Mouse (Mus musculus) forebrain, postnatal 0 days (tissue): Measurements from ENCODE around the gene Ccsap. TPM values are rescaled to one million over a fixed set of nuclear protein-coding genes. Genes with fewer than 3 reads are reported as not detected.

Source experiments
- ATAC-seq: fragments of 200-750 bp; cut with Nextera tagmentation; 2 replicates; pipeline ENCODE4 v1.8.0; 2017; ENCODE audit warnings: mild to moderate bottlenecking, moderate library complexity
- DNase-seq: peaks from one replicate; pipeline ENCODE4 v3.0.0-alpha.2; 2015
- H3K27ac ChIP-seq: fragments of 300-500 bp; sonication (generic); 2 replicates; pipeline ENCODE4 v1.5.1; 2014; ENCODE audit warnings: low read depth, mild to moderate bottlenecking, antibody characterized with exemption, low read length, moderate library complexity, mixed read lengths
- H3K27me3 ChIP-seq: fragments of 300-500 bp; sonication (generic); 2 replicates; pipeline ENCODE4 v1.6.1; 2014; ENCODE audit warnings: mild to moderate bottlenecking, low read length, mixed read lengths; ENCODE audit not compliant: insufficient read depth
- H3K36me3 ChIP-seq: fragments of 300-500 bp; sonication (generic); 2 replicates; pipeline ENCODE4 v1.6.1; 2014; ENCODE audit warnings: mild to moderate bottlenecking, moderate library complexity; ENCODE audit not compliant: insufficient read depth
- H3K4me1 ChIP-seq: fragments of 300-500 bp; sonication (generic); 2 replicates; pipeline ENCODE4 v1.6.1; 2014; ENCODE audit warnings: antibody characterized with exemption; ENCODE audit not compliant: insufficient read depth
- H3K4me2 ChIP-seq: fragments of 300-500 bp; sonication (generic); 2 replicates; pipeline ENCODE4 v1.6.1; 2014; ENCODE audit warnings: low read depth, mild to moderate bottlenecking, moderate library complexity
- H3K4me3 ChIP-seq: fragments of 300-500 bp; sonication (generic); 2 replicates; pipeline ENCODE4 v1.5.1; 2014; ENCODE audit warnings: low read depth, low read length, mixed read lengths
- H3K9ac ChIP-seq: fragments of 300-500 bp; sonication (generic); 2 replicates; pipeline ENCODE4 v1.6.1; 2014; ENCODE audit warnings: mild to moderate bottlenecking
- H3K9me3 ChIP-seq: fragments of 300-500 bp; sonication (generic); 2 replicates; pipeline ENCODE4 v1.6.1; 2016; ENCODE audit warnings: low read length
- CTCF ChIP-seq: sonication (generic); IDR thresholded peaks from 2 replicates; pipeline ENCODE4 v1.5.1; 2016; ENCODE audit warnings: antibody characterized with exemption, control low read depth, low read depth
- WGBS: fragments of 180-500 bp; shearing (Covaris S2); extraction: QIAGEN DNeasy Blood & Tissue Kit; methylation state at CpG from one replicate; pipeline ENCODE4 v1.1.7; 2014; 5-methylcytosine and 5-hydroxymethylcytosine counted together
- polyA plus RNA-seq: library from polyadenylated mRNA; unstranded; fragments of >200 nt; fragmentation: Nextera tagmentation; extraction: Ambion mirVana; gene quantifications from 2 replicates; pipeline ENCODE4 v1.2.1, GENCODE M21; 2015
- total RNA-seq: library from RNA; depleted of rRNA; stranded (reverse); fragments of >200 nt; gene quantifications from 2 replicates; pipeline ENCODE4 v1.2.3, GENCODE M21; 2014

Gene Ccsap
- total and polyA plus RNA-seq, 2 experiments from 2014 or later, result 10.6 to 21.8 TPM

GRCm38 (mm10) chr8:123842086-123842485 is 17.9 kb downstream of the Ccsap start:
- Histone ChIP-seq H3K9me3 (no peaks in the 10 kb centered on the region), H3K9ac (no peak overlapping the region), H3K27me3 (no peaks in the 10 kb centered on the region), H3K27ac (no peak overlapping the region), H3K4me1 (no peaks in the 10 kb centered on the region), H3K36me3 (peaks cover 14% of the 10 kb centered on the region), H3K4me2 (no peak overlapping the region), H3K4me3 (no peak overlapping the region)
- ATAC-seq (no peak), DNase-seq (no peak)
- TF ChIP-seq CTCF, result no peak
- 85% methylated on average over 12 of the region's 12 CpGs for WGBS

GRCm38 (mm10) chr8:123840578-123841345 is 19.2 kb downstream of the Ccsap start:
- H3K9me3 ChIP-seq, result no peaks in the 10 kb centered on the region
- peaks cover 17% of the 10 kb centered on the region for H3K36me3 ChIP-seq
- no peak for TF ChIP-seq CTCF
- H3K4me1 ChIP-seq, result no peaks in the 10 kb centered on the region
- 87% methylated on average over 15 of the region's 15 CpGs for WGBS
- no peak overlapping the region for H3K4me2 ChIP-seq
- ATAC-seq (no peak), DNase-seq (no peak)
- H3K27me3 ChIP-seq, result no peaks in the 10 kb centered on the region
- no peak overlapping the region for H3K27ac ChIP-seq
- H3K9ac ChIP-seq, result no peak overlapping the region
- no peak overlapping the region for H3K4me3 ChIP-seq

- Histone ChIP-seq H3K9ac (no peak overlapping the region), H3K4me3 (no peak overlapping the region), H3K4me1 (no peaks in the 10 kb centered on the region), H3K4me2 (no peak overlapping the region), H3K9me3 (no peaks in the 10 kb centered on the region), H3K27me3 (no peaks in the 10 kb centered on the region), H3K27ac (no peak overlapping the region), H3K36me3 (peaks cover 36% of the 10 kb centered on the region)
- no peak for TF ChIP-seq CTCF
- WGBS, result 83% methylated on average over 9 of the region's 9 CpGs
- DNase-seq, result no peak
- ATAC-seq, result no peak
These were observed 21.5 kb downstream of the Ccsap start for GRCm38 (mm10) chr8:123838496-123838895.

DNA sequence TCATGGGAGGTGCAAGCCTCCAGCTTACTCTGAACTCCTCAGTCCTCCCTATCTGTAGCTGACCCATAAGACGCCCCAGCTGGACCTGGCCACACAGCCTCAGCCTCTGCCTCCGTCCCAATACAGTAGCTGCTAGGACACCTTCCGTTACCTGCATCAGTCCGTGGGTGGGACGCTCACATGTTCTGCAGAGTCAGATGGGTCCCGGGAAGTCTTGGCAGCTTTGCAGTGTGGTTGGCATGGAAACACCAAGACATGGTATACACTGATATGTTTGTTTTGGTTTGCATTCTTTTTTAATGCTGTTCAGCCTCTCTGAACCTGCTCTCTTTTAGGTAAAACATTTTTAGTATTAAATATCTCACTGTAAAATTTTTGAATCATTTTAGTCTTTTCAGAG is 23.7 kb downstream of the Ccsap start:
- Histone ChIP-seq H3K27me3 (no peaks in the 10 kb centered on the region), H3K4me1 (no peaks in the 10 kb centered on the region), H3K9me3 (no peaks in the 10 kb centered on the region), H3K4me2 (no peak overlapping the region), H3K9ac (no peak overlapping the region), H3K4me3 (no peak overlapping the region), H3K36me3 (peaks cover 45% of the 10 kb centered on the region), H3K27ac (no peak overlapping the region)
- DNase-seq (no peak), ATAC-seq (no peak)
- no peak for TF ChIP-seq CTCF
- WGBS, result 75% methylated on average over 6 of the region's 6 CpGs

DNA sequence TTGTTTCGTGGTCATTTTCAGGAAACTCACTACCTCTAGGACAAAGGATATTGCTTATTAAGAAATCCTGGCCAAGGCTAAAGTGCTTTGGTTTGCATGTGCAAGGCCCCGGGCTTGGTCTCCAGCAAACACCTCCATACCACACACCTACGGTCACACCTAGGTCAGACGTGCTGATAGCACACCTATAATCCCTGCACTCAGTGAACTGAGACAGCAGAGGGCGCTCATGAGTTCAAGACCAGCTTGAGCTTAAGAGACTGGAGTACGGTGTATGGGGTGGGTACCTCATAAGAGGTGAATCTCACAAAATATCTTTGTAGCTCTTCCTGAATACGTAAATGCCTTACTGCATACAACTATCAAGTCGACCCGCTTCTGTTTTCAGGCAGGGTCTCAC is 24.6 kb downstream of the Ccsap start:
- Histone ChIP-seq H3K4me1 (no peaks in the 10 kb centered on the region), H3K36me3 (peaks cover 50% of the 10 kb centered on the region), H3K27me3 (no peaks in the 10 kb centered on the region), H3K27ac (no peak overlapping the region), H3K4me2 (no peak overlapping the region), H3K4me3 (no peak overlapping the region), H3K9ac (no peak overlapping the region), H3K9me3 (no peaks in the 10 kb centered on the region)
- TF ChIP-seq CTCF, result peak; percentile 81
- WGBS, result 58% methylated on average over 9 of the region's 9 CpGs
- ATAC-seq, result peak; percentile 72
- peak; percentile 77 for DNase-seq

- Histone ChIP-seq H3K4me3 (no peak overlapping the region), H3K27ac (no peak overlapping the region), H3K27me3 (no peaks in the 10 kb centered on the region), H3K36me3 (peaks cover 66% of the 10 kb centered on the region), H3K4me2 (no peak overlapping the region), H3K4me1 (no peaks in the 10 kb centered on the region), H3K9ac (no peak overlapping the region), H3K9me3 (no peaks in the 10 kb centered on the region)
- ATAC-seq, result no peak
- no peak for DNase-seq
- WGBS, result 93% methylated on average over 4 of the region's 4 CpGs
- peak; percentile 60 for TF ChIP-seq CTCF
These were observed 27.3 kb downstream of the Ccsap start for GRCm38 (mm10) chr8:123832757-123833156.

DNA sequence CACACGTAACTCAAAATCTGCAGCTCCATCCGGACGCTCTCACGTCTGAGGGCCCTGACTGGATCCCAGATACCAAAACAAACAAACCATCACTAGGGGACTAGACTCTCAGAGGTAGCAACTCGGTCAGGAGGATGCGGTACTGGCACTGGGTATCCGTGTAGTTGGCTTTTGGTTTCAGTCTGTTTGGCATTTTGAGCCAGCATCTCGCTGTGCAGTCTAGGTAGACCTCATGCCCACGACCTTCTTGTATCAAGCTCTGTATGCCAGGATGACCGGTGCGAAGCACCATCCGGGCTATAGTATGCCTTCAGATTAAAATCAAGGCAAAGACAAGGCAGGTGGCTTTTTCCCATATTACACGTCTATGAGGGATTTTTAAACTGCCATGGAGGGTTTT is 32.5 kb downstream of the Ccsap start:
- Histone ChIP-seq H3K27ac (no peak overlapping the region), H3K9ac (no peak overlapping the region), H3K4me3 (no peak overlapping the region), H3K9me3 (no peaks in the 10 kb centered on the region), H3K4me1 (no peaks in the 10 kb centered on the region), H3K4me2 (no peak overlapping the region), H3K36me3 (peaks cover 54% of the 10 kb centered on the region), H3K27me3 (no peaks in the 10 kb centered on the region)
- TF ChIP-seq CTCF, result no peak
- 93% methylated on average over 13 of the region's 13 CpGs for WGBS
- ATAC-seq, result no peak
- no peak for DNase-seq
